Mouse (Mus musculus): ENCODE measurements around the gene Sh2d5.

Sh2d5 gene

DNA sequence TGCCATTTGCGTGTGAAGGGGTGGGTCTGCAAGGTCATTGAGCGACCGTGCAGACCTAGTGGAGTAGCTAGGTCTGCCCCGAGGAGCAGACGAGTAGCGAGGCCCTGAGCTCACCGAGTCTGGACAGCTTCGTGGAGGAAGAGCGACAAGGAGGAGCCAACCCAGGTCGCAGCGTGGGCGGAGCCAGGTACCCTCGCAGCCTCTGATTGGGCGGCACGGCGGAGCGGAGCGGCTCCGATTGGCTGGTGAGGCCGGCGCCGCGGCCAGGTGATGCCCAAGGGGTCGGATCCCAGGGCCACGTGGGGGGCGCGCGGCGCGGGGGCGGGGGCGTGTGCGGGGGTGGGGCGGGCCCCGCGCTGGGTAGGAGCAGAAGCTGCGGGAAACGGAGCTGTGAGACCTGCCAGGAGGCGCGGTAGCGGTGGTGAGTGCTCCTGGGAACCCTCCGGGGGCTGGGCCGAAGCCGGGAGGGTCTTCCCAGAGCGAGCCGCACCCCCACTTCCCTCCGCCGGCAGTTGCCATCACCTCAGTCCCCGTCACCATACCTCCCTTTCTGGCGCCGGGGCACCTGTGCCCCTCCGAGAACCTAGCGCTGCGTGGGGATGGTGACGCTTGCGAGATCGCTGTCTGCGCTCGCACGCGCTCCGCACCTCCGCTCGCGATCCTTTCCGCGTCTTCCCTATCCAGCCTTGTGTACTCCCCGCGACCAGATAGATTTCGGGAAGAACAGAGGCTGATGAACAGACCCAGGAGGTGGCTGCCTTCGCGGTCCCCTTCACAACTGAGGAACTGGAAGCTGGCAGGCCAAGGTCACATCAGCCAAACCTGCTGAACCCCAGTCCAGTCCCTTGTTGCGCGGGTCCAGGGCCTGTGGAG is at the start of gene Sh2d5, which contains the start of gene Kif17:
Gene Sh2d5, plus strand, starts transcription at position 316 of the 873 bp plus-strand sequence.
Gene Kif17, plus strand, starts transcription at position 348 of the 873 bp plus-strand sequence.
- DNase-seq (ENCODE audit: low spot score in 2 of 2), result peak; percentile 25 to 46

DNA sequence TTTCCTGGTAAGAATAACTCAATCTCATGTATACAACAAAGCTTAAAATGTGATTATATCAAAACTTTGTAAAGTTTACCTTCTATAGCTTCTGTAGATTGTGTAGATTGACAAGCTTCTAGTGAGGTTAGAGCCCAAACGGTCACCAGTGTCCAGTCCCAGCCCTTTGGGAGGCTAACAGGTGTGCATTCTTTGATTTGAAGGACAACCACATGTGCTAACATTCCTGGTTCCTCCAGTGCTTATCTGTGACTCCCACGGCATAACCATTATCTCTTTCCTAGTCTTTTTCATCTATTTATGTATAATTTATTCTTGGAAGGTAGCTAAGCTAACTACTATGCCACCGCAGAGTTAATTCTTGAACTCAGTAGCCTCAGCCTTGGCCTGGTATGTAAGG is 49.4 kb upstream of the Sh2d5 start:
- no peak for DNase-seq (ENCODE audit: low spot score in 2 of 2)

DNA sequence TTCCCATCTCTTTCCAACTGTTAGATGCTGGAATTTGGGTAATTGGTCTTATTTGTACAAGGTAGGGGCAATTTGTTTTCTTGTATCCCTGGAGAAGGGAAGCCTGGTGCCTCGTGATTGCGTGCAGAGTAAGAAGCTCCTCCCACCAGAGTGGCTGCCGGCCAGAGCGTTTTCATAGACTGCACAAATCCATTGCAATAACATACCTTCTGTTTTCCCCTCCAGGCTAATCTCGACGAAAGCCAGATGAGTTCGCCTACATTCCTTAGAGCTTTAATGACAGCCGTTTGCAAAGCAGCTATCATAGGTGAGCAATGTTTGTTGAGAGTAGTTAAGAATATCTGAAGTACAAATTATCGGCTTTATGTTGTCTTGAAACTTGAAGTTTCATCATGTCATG is 48.5 kb upstream of the Sh2d5 start:
- DNase-seq (ENCODE audit: low spot score in 2 of 2), result no peak

DNA sequence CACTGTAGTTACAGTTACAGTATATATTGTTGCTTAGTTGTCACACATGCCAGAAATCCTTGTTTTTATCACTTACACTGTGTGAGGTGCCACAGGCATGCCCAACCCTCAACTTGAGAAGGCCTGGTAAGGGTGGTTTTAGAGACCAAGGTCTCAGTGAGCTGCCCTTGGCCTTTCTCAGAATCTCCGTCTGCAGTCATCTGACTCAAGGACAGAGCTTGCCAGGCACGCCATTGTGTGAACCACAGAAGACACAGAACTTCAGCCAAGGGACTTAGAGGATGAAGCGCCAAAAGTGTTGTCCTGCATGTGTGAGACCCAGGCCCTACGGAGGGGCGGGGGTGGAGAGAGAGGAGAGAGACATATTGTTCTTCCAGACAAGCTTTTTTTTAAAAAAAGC is 40.1 kb upstream of the Sh2d5 start:
- no peak for DNase-seq (ENCODE audit: low spot score in 2 of 2)

DNA sequence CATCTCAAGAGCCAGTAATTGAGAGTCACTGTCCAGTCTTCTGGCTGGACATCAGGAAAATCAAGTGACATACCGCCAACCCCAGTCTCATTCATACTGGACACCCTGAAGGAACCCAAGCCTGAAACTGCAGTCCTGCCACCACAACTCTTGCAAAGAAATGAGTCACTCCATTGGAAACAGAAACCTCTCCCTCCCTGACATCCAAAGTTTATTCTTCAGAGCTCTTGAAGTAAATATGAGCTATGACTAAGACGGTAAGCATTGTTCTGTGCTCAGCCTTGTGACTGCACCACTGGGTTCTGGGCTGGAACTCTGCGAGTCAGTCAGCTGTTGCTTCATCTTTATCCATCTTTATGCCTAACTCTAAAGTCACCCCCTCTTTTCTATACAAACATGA is 36.3 kb upstream of the Sh2d5 start:
- peak; percentile 7 to 9 for DNase-seq (ENCODE audit: low spot score in 2 of 2)

DNA sequence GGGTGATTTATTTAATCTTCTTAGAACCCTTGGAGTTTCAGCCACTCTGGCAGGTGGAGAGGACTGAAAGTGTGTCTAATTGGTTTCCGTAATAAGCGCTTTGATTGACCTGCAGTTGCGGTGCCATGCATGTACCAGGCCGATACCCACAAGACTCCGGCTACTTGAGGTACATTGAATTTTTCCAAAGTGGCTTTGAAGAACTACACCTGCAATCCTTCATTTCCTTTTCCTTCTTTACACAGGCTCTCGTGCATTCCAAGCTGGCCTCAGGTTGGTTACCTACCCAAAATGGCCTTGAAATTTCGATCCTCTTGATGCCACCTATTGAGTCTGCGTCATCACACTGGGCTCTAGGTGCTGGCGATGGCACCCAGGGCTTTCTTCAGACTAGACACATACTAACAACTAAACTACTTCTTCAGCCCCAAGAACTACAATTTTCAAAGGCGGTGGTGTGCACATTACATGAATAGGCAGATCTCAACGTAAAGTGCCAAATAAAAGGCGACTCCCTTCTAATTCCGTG is 34.5 kb upstream of the Sh2d5 start:
- DNase-seq (ENCODE audit: low spot score in 2 of 2), result no peak

DNA sequence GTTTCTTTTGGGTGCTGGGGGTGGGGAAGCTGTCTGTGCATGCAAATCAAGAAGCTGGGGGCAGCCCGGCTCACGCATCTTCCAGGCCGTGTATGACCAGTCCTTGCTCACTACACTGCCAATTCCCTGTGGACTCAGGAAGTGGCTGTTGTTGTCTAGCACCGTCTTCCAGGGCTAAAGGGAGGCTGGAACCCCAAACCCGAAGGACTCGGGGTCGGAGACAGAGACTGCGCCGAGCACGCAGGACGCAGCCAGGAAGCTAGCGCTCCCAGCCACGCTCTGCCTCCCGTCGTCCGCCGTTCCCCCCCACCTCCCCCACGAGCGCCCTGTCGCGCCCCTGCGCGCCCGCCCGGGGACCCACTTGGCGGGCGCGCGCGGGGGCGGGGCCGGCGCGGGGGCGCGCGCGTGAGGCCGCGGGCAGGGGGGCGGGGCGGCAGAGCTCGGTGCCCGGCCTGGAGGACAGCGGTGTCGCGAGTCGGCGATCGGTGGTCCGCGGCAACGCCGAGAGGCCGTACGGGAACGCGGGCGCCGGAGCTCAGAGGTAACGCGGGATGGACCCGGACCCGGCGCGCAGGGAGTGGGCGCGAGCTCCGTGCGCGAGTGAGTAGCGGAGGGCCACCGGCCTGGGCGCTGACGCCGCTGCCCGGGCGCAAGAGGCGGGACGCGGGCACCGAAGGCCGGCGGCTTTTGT is 33.9 kb upstream of the Sh2d5 start, which contains the start of gene Hp1bp3:
Gene Hp1bp3, plus strand, starts transcription at position 97 of the 691 bp plus-strand sequence.
- DNase-seq (ENCODE audit: low spot score in 2 of 2), result peak; percentile 76 to 77

DNA sequence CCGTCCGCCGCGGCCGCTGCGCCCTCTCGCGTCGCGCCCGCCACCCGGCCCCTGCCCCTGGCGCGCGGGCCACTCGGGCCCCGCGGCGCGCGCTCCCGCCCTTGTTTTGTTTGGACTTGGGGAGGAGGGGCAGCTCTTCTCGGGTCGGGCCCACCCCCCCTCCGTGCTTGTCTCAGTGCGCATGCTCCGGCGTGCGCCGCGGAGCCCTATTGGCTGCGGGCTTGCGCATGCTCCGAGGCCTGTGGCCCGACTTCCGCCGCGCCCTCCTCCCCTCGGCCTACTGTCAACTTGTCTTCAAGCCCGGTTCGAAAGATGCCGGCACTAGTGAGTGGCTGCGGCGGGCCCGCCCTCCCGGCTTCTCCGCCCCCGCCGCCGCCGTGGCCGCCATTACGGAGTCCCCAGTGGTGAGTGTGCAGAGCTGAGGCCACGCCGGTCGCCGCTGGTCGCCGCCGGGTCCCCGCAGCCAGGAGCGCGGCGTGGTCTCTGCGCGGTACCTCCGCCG is 33.3 kb upstream of the Sh2d5 start:
- DNase-seq (ENCODE audit: low spot score in 2 of 2), result peak; percentile 95 to 98

DNA sequence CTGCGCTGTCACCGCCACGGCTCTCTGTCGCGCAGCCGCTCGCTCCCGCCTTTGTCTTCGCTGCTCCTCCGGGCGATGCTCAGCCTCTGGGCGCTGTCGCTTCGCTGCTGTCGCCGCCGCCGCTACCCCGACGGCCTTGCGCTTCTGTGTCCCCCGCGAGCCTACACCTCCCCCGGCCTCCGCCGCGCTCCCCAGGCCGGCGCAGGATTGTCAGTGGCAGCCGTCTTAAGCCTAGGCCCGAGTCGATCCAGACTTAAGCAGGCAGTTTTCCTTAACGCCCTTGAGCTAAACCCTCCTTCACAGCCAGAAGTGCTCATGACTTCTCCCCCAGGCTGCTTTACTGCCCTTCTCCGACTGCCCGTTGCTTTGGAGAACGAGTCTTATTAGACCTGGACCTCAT is 32.8 kb upstream of the Sh2d5 start:
- DNase-seq (ENCODE audit: low spot score in 2 of 2), result peak in 1 of 2 experiments; percentile 18

DNA sequence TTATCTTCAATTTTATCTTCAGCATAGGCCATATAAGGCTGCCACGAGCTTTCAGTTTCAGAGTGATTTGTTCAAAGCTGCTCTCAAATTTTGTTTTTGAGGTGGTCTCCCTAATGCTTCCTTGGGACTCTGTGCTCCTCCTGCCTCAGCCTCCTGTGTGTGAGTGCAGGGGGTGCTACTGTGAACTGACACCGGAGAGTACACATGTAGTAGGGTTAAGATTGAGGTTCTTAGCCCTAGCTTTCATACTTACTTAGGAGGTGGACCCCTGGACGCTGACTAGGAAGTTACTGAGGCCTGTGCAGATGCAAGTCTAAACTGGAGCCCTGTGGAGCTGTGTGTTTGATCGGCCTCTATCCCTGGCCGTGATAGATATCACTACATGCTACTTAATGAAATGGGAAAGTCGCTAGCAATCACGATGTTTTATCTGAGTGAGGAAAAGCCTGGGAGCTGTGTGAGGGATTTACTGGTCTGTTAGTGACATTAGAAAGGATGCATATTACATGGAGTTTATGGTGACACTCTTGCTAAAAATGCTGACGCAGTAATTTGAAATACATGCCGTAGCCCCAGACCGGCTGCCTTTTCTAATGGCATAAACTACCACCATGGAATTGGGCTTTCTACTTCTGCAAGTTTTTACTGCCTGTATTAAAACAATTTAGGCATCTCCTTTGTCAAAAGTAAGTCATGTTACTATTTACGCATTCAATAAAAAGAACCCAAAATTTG is 32.1 kb upstream of the Sh2d5 start:
- no peak for DNase-seq (ENCODE audit: low spot score in 2 of 2)

DNA sequence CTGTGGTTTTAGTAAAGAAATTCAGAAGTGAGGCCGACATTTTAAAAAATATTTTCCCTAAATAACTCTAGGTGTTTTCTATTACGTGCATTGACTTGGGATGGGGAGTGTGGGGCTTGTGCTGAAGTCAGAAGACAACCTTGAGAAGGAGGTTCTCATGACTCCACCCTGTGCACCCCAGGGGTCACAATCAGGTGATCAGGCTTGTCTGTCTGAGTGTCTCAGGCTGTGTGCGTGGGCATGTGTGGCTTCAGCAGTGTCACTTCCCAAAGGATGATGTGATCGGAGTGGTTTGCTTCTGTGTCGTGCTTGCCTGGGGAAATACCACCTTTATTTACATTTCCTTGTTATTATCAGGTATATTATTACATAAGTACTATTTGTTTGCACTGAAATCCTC is 30.9 kb upstream of the Sh2d5 start:
- DNase-seq (ENCODE audit: low spot score in 2 of 2), result no peak

DNA sequence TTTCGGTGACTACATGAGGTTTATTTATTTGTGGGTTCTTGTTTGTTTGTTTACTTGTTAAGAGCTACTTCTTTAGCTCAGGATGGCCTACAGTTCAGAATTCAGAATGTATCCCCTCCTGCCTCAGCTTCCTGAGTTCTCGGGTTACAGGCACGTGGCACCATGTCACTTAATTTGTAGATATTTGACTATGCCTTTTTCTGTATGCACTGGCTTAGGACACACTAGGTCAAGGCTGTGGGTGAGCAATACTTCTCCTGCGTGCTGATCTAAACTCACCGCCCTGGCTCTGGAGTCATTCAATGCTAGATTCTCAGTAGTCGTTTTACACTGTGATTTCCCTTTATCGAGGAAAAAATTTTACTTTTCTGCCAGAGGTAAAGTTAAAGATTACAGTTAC is 29.4 kb upstream of the Sh2d5 start:
- no peak for DNase-seq (ENCODE audit: low spot score in 2 of 2)

DNA sequence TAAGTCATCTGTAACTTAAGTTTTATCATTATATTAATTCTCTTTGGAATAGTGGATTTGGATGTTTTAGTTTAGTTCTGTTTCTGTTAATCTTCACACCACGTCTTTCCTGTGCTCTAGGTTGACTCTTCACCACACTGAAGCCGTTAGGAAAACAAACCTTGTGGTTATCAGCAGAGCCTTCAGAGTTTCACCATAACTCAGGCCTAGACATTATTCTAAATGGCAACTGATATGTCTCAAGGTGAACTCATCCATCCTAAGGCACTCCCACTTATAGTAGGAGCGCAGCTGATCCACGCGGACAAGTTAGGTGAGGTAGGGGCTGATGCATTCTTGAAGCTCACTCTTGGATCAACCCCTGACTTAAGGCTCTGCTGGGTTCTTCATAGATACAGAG is 28.8 kb upstream of the Sh2d5 start:
- no peak for DNase-seq (ENCODE audit: low spot score in 2 of 2)

DNA sequence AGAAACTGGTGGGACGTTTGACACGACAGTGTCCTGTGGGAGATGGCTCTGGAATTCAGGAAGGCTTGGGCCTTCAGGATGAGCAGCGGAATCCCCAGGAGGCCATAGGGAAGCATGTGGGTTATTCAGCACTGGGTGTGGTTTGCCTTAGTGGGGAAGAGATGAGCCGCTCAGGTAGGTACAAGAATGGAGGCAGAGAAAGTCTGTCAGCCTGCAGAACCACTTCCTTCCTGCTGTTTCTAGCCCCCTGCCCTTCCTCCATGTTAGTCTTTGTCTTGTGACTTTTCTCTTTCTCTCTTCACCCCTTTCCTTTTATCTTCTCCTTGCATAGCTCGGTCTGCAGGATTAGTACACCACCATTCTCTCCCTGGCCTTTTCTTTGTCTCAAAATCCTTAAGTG is 27.8 kb upstream of the Sh2d5 start:
- DNase-seq (ENCODE audit: low spot score in 2 of 2), result no peak

DNA sequence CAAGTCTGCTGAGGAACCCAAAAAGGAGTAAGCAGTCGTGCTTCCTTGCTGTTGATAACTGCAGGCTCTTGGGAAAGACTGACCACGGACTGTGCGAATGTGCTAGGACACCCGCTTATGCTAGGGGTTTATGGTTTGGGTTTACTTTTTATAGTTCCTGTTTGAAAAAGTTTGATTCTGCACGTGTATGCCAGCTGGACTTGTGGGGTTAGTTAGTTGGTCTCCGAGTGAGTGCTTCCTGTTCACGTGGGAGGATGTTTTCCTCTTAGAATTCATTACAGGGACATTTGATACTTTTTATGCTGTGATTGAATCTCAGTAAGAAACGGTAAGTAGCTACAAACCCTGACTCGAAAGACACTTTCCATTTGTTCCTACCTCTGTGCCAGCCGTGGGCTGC is 26.6 kb upstream of the Sh2d5 start:
- no peak for DNase-seq (ENCODE audit: low spot score in 2 of 2)

DNA sequence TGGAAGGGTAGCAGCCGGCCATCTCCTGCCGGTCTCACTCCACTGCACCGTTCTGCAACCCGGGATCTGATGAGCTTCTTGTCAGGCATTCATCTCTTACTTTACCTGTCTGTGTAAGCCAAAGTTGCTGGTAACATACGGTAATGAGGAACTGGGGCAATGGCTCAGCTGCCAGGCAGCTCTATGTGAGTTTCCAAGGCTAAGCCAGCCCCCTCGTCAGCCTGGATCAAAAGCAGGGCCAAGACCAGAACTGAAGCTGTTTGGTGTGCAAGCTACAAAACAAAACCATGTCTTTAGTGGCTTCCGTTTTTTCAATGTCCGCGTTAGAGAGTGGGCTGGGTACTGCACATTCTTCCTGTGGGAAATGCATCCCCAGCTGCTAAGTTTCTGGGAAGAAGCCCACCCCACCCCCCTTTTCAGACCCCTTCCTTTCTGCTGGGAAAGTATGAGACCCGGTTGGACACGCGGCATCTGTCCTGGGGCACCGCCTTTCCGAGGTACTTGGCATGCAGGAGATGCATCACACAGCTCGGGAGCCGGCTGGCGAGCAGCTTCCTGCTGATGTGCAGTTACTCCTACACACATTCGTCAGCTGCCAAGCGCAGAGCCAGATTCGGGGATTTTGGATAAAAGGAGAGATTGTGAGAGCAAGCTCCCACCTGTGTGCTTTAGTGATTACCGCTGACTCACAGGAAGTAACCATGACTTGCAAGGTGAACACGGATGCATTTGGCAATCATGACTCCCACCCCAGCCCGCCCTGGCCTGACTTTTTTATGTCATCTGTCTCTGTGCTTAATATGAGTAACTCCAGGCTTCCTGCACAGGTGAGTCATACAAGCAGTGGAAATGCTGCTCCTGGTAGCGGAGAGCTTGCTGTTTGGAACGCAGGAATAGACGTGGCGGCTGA is 3.2 kb upstream of the Sh2d5 start:
- DNase-seq (ENCODE audit: low spot score in 2 of 2), result no peak

DNA sequence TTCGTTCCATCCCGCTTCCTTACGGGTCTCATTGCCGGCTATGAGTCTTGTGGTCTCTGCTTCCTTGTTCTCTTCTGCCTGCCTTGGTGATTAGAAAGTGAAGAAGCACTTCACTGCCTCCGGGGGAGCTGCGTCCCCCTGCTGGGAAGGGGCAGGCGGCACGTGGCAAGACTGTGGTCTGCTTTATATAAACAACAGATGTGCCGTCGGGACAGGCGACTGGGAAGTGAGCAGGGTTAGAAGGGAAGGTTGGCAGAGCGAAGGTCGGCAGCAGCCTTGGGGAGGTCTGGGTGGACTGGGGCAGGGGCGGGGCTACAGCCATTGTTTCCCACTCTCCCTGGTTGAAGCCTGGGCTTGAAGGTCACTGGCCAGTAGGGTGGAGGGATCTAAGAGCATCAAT is 1.6 kb downstream of the Sh2d5 start:
- no peak for DNase-seq (ENCODE audit: low spot score in 2 of 2)

DNA sequence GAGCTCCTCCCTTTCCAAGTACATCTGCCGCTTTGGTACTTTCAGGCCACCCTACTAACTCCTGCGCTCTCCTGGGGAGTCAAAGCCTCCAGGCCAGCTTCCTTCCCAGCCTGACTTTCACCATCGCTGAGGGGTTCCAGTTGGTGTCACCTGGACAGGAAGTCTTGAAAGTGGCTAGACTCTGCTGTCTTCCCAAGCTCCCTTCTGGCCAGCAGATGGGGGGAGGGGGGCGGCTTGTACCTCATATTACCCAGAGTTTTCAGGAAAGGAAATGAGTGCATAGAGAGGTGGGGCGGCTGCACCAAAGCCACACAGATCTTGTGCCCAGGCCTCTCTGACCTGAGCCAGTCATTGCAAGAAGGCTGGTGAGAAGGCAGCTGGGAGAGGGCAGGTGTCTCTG is 2.0 kb downstream of the Sh2d5 start:
- DNase-seq (ENCODE audit: low spot score in 2 of 2), result no peak

DNA sequence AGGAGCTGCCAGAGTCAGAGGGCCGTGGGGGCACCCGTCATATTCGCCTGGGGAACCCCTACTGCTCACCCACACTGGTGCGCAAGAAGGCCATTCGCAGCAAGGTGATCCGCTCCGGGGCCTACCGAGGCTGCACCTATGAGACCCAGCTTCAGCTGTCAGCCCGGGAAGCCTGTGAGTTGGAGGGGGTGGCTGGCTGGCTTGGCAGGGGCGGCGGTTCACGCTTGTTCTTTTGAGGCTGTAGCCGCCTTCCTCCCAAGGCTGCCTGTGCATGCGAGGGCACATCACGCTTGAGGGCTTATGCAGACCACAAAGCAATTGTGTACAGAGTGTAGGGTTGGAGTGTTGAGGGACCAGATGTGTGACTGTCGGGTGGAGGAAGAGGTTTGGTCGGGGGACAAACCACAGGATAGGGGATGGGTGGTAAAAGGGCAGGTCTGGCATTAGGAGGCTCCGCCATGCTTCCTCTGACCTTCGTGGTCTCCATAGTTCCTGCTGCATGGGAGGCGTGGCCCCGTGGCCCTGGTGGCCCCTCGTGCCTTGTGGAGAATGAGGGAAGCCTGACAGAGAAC is 7.0 kb downstream of the Sh2d5 start:
- DNase-seq (ENCODE audit: low spot score in 2 of 2), result no peak

DNA sequence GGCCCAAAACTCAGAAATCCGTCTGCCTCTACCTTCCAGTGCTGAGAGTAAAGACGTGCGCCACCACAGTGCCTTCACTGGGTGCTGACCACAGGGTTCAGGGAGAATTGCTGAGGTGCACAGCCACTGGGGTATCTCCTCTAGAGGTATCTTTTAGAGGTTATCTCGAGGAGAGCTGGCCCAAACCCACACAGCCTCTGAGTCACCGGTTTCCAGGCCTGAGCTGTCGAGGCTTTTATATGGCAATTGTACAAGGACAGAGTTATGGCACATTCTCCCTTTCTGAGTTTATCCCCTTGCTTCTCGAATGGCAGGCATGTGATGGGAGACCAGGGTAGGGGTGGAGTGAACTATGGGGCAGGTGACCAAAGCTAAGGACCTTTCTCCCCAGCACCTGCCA is 8.5 kb downstream of the Sh2d5 start:
- DNase-seq (ENCODE audit: low spot score in 2 of 2), result no peak
